Mouse (Mus musculus) hindbrain, embryonic 11.5 days (tissue): ENCODE results near the gene Ccdc80. TPM values are rescaled to one million over a fixed set of nuclear protein-coding genes. Genes with fewer than 3 reads are reported as not detected.

Experiments used
- ATAC-seq: fragments of 200-750 bp; cut with Nextera tagmentation; 2 replicates; pipeline ENCODE4 v1.8.0; 2017; ENCODE audit warnings: mild to moderate bottlenecking, moderate TSS enrichment, moderate library complexity; ENCODE audit not compliant: low FRiP score
- DNase-seq: peaks from one replicate; pipeline ENCODE4 v3.0.0-alpha.2; 2015; ENCODE audit warnings: low spot score
- H3K27ac ChIP-seq: fragments of 300-500 bp; sonication (generic); 2 replicates; pipeline ENCODE4 v1.5.1; 2014; ENCODE audit warnings: mild to moderate bottlenecking, low read depth, low read length
- H3K27me3 ChIP-seq: fragments of 300-500 bp; sonication (generic); 2 replicates; pipeline ENCODE4 v1.6.1; 2014; ENCODE audit warnings: mild to moderate bottlenecking, low read length, moderate library complexity, mixed read lengths; ENCODE audit not compliant: control insufficient read depth, insufficient read depth
- H3K36me3 ChIP-seq: fragments of 300-500 bp; sonication (generic); 2 replicates; pipeline ENCODE4 v1.6.1; 2014; ENCODE audit warnings: mild to moderate bottlenecking, low read length, moderate library complexity, mixed read lengths; ENCODE audit not compliant: control insufficient read depth, insufficient read depth
- H3K4me1 ChIP-seq: fragments of 300-500 bp; sonication (generic); replicated peaks from 2 replicates; pipeline ENCODE4 v1.6.1; 2014; ENCODE audit warnings: low read length, mixed read lengths; ENCODE audit not compliant: control insufficient read depth, insufficient read depth
- H3K4me2 ChIP-seq: fragments of 300-500 bp; sonication (generic); replicated peaks from 2 replicates; pipeline ENCODE4 v1.6.1; 2014; ENCODE audit warnings: mild to moderate bottlenecking, low read depth, low read length
- H3K4me3 ChIP-seq: fragments of 300-500 bp; sonication (generic); 2 replicates; pipeline ENCODE4 v1.5.1; 2014; ENCODE audit warnings: low read depth, low read length
- H3K9ac ChIP-seq: fragments of 300-500 bp; sonication (generic); 2 replicates; pipeline ENCODE4 v1.6.1; 2014; ENCODE audit warnings: low read depth, low read length
- H3K9me3 ChIP-seq: fragments of 300-500 bp; sonication (generic); 2 replicates; pipeline ENCODE4 v1.6.1; 2016; ENCODE audit warnings: low read length; ENCODE audit not compliant: control insufficient read depth
- WGBS: fragments of 180-500 bp; shearing (Covaris S2); extraction: QIAGEN DNeasy Blood & Tissue Kit; methylation state at CpG from one replicate; pipeline ENCODE4 v1.1.7; 2014; 5-methylcytosine and 5-hydroxymethylcytosine counted together
- polyA plus RNA-seq: library from polyadenylated mRNA; unstranded; fragments of >200 nt; fragmentation: Nextera tagmentation; extraction: Ambion mirVana; gene quantifications from 2 replicates; pipeline ENCODE4 v1.2.1, GENCODE M21; 2014

Gene Ccdc80
- polyA plus RNA-seq, 1 experiment from 2014 or later: 22.7 TPM

DNA sequence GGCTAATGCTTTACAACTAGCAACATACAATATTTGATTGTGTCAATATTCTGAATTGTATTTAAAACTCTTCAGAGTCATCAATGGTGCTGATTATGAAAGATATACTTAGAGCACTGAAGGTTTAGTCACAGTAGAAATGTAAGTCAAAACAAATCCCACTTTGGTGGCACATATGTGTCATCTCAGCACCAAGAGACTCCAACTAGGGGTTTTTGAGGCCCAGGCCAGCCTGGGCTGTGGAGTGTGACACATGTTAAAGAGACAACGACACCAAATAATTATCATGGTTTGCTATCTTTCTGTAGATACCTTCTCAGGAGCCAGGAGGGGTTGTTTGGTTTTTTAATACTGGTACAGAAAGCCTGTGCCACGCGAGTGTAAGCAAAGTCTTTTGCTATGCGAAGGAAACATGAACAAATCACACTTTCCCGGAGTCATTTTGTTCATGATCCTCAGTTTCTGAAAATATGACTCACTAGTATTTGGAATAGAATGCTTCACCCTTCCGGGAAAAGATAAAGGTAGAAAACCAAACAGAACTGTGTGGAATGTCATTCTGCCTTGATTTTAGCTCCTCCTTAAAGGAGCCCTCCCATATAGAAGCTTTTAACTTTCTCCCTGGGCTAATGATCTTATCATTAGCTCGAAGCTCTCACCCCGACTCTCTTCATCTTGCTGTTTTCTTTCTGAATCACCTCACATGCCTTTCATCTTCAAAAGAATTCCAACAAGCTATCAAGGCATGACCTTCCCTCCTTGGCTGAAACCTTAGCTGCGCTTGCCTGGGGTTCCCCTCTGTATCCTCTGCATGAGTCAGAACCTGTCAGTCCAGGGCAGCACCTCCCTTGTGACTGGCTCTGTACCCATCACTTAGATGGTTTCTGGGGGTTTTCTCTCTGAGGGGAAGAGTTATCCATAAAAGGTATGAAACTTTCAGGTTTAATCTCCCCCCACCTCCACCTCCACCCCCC, 31.3 kb downstream of the Ccdc80 start:
- H3K27me3 ChIP-seq: no peaks in the 10 kb centered on the region
- no peak for ATAC-seq

DNA sequence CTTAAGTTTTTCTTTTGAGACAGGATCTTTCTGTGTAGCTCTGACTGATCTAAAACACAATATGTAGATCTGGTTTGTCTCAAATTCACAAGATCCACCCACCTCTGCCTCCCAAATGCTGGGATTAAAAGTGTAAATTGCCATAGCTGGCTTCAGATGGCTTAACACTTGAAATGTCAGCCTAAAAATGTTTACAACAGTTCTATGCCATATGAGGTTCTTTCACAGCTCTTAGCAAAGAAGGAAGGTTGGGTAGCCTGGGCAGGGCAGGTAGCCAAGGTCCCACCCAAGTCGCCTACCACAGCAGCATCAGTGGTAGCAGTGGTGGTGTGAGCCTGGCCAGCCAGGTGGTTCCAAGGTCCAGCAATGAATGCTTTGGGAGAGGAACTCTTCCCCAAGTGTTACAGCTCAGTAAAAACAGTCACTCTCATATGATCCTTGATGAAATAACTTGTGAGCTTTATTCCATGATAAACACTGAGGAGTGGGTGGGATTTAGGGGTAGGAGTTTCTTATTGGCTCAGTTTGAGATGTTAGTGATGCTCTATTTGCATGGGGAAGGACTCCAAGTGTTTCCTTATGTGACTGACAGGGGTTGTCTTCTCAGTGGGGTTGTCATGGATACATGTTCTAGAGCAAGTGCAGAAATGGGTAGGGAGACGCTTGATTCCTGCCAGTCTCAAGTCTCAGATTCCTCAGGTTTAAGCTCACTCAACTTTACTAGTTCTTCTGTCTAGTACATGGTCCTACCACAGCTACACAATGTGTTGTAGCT, 34.9 kb downstream of the Ccdc80 start:
- no peak overlapping the region for H3K27ac ChIP-seq
- no peak for ATAC-seq
- no peak overlapping the region for H3K9ac ChIP-seq
- WGBS: 86% methylated on average over 2 of the region's 2 CpGs
- H3K9me3 ChIP-seq: no peaks in the 10 kb centered on the region
- no peak overlapping the region for H3K4me2 ChIP-seq
- H3K27me3 ChIP-seq: no peaks in the 10 kb centered on the region
- no peak for DNase-seq
- H3K4me3 ChIP-seq: no peak overlapping the region
- H3K4me1 ChIP-seq: no peaks in the 10 kb centered on the region
- no peaks in the 10 kb centered on the region for H3K36me3 ChIP-seq

More for the DNA sequence above, 31.3 kb downstream of the Ccdc80 start:
- Histone ChIP-seq H3K9ac (no peak overlapping the region), H3K27ac (no peak overlapping the region), H3K9me3 (no peaks in the 10 kb centered on the region), H3K4me1 (no peaks in the 10 kb centered on the region), H3K4me3 (no peak overlapping the region), H3K4me2 (no peak overlapping the region), H3K36me3 (no peaks in the 10 kb centered on the region)
- no peak for DNase-seq
- 71% methylated on average over 9 of the region's 9 CpGs for WGBS

DNA sequence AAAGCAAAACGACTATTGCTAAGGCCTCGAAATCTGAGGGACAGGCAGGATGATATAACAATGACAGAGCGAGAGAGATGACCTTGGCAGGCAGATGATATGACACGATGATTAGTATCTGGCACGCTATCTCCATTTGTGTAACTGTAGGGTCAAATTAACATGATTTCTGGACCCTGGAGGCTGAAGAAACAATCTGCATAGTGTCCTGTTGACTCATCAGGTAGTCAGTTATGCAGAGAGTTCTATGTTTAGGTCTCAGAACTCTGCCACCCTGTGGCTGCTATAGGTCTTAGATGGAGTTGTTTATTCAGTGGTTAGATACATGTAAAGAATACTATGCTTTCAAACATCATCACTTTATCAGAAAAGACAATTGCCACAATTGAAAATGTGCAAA, 48.5 kb downstream of the Ccdc80 start:
- ATAC-seq (no peak), DNase-seq (no peak)
- H3K9me3 ChIP-seq: no peaks in the 10 kb centered on the region
- WGBS: 95% methylated on average over 5 of the region's 5 CpGs
- H3K4me1 ChIP-seq: no peaks in the 10 kb centered on the region
- no peak overlapping the region for H3K27ac ChIP-seq
- no peaks in the 10 kb centered on the region for H3K27me3 ChIP-seq
- H3K4me3 ChIP-seq: no peak overlapping the region
- H3K9ac ChIP-seq: no peak overlapping the region
- H3K4me2 ChIP-seq: no peak overlapping the region
- H3K36me3 ChIP-seq: peaks cover 9% of the 10 kb centered on the region; the same call in 1 of the 2 replicates

DNA sequence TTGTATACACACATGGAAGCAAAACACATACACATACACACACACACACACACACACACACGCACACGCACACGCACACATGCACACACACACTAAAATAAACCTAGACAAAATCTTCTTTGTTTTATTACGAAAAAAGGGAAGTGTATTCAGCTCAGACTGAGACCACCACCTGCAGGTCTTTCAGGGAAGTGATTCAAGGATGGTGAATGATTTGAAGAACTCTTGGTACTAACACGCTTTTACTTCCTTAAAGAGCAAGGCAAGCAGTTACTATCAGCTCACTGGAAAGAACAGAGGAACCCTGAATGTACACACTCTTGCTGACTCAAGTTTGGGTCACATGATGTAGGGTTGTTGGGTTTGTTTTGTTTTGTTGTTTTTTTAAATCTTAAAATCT, 49.4 kb downstream of the Ccdc80 start:
- no peak overlapping the region for H3K9ac ChIP-seq
- H3K4me3 ChIP-seq: no peak overlapping the region
- no peaks in the 10 kb centered on the region for H3K27me3 ChIP-seq
- no peaks in the 10 kb centered on the region for H3K9me3 ChIP-seq
- no peak overlapping the region for H3K27ac ChIP-seq
- no peak for DNase-seq
- no peaks in the 10 kb centered on the region for H3K4me1 ChIP-seq
- no peak for ATAC-seq
- H3K4me2 ChIP-seq: no peak overlapping the region
- H3K36me3 ChIP-seq: peaks cover 9% of the 10 kb centered on the region; the same call in 1 of the 2 replicates
- WGBS: 96% methylated on average over 5 of the region's 5 CpGs

DNA sequence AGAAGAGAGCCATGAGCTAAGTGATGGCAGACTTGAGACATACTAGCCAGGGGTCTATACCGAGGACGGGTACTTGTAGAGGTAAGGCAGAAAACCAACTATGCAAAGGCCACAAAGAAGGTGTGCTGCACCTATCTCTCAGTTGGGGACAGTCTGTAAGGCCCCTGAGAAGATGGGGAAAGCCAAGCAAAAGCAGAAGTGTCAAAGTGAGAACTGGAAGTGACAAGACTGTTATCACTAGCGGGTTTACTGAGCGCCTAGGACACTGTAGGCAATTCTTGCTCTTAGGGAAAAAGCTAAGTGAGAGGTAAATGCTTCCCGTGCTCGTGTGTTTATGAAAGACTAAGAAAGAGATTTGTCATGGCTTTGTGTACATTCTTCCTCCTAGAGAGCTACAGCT, 51.9 kb downstream of the Ccdc80 start:
- DNase-seq: no peak
- Histone ChIP-seq H3K9ac (no peak overlapping the region), H3K9me3 (no peaks in the 10 kb centered on the region), H3K27ac (no peak overlapping the region), H3K27me3 (no peaks in the 10 kb centered on the region), H3K36me3 (peaks cover 9% of the 10 kb centered on the region; the same call in 1 of the 2 replicates), H3K4me2 (no peak overlapping the region), H3K4me1 (no peaks in the 10 kb centered on the region), H3K4me3 (no peak overlapping the region)
- ATAC-seq: no peak
- WGBS: 99% methylated on average over 6 of the region's 6 CpGs

DNA sequence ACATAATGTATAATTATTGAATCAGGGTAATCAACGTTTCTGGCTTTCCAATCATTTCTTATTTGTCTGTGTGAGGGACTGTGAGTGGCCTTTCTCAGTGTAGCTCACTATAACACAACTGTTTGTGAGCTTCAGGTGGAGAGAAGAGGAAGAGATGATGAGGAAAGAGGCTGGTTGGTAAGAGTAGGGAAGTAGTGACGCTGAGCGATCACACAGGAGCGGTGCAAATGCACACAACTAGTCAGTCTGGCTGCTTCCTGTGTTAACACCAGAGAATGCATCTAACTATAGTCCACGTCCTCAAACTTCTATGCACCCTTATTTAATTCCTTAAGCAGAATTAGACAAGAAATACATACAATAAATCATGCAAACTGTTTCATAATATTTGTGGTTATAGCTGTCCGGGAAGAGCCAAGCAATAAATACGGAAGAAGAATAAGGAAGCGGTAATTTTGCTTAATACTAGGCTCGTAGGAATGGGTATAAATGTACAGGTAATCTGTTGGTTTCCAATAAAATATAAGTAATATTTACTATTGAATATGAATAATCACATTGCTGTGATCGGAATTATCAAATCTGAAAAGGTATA, 55.4 kb downstream of the Ccdc80 start:
- no peak for DNase-seq
- no peak overlapping the region for H3K4me3 ChIP-seq
- H3K36me3 ChIP-seq: 0 out of 2 replicates have a peak, but pooled peaks cover 4% of the 10 kb centered on the region
- H3K9ac ChIP-seq: no peak overlapping the region
- H3K27me3 ChIP-seq: no peaks in the 10 kb centered on the region
- H3K9me3 ChIP-seq: no peaks in the 10 kb centered on the region
- H3K4me1 ChIP-seq: no peaks in the 10 kb centered on the region
- H3K27ac ChIP-seq: no peak overlapping the region
- ATAC-seq: no peak
- WGBS: 94% methylated on average over 10 of the region's 10 CpGs
- no peak overlapping the region for H3K4me2 ChIP-seq

DNA sequence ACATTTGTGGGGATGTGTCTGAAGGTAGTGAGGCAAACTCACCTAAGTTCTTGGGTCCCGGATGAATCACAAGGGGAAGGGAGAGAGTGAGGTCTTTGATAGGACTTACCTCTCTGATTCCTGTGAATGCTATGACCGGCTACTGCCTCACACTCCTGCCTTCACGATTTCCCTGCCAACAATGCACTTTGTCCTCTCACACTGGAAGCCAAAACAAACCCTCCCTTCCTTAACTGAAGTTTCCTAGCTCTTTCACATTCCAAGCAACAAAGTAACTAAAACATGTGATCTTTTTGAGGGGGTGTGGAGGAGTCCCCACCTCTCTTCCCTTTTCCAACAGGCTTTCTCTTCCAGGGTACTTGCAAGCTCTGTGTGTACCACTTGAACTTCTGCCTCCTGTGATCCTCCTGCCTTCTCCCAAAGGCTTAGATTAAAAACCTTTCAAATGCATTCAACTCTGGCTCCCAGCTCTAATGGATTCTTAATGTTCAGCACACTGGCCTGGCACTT, 61.6 kb downstream of the Ccdc80 start:
- DNase-seq: no peak
- WGBS: 85% methylated on average over 3 of the region's 3 CpGs
- peaks cover 3% of the 10 kb centered on the region; the same call in 1 of the 2 replicates for H3K4me1 ChIP-seq
- no peak overlapping the region for H3K27ac ChIP-seq
- H3K36me3 ChIP-seq: no peaks in the 10 kb centered on the region
- no peak overlapping the region for H3K4me2 ChIP-seq
- no peak overlapping the region for H3K9ac ChIP-seq
- H3K9me3 ChIP-seq: no peaks in the 10 kb centered on the region
- no peak for ATAC-seq
- no peak overlapping the region for H3K4me3 ChIP-seq
- H3K27me3 ChIP-seq: no peaks in the 10 kb centered on the region

DNA sequence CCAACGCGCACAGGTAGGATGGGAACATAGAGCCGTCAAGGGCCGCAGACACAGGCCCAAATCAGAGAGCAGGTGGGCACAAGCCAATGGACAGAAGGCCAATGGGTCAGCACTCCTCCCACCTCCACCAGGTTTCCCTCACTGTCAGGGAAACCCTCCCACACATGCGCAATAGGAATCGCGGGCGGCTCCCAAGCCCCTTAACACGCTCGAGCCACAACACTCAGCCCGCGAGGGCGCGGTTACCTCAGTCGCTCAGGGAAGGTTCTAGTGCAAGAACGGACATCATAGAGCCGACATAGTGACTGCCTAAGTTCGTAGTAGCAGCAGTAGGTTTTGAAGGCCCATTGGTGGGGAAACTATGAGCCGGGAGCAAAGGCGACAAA, 64.9 kb downstream of the Ccdc80 start:
- ATAC-seq (peak; percentile 80), DNase-seq (peak; percentile 80)
- Histone ChIP-seq H3K4me2 (peak overlapping the region; percentile 80), H3K4me1 (peaks cover 3% of the 10 kb centered on the region; the same call in 1 of the 2 replicates), H3K36me3 (no peaks in the 10 kb centered on the region), H3K9ac (peak overlapping the region; percentile 76), H3K27ac (peak overlapping the region; percentile 76), H3K4me3 (peak overlapping the region; percentile 82), H3K9me3 (no peaks in the 10 kb centered on the region), H3K27me3 (no peaks in the 10 kb centered on the region)
- under 1% methylated on average over 20 of the region's 20 CpGs for WGBS
